29 mouse cellular contexts compared by ENCODE assay signal in the genomic region with DNA sequence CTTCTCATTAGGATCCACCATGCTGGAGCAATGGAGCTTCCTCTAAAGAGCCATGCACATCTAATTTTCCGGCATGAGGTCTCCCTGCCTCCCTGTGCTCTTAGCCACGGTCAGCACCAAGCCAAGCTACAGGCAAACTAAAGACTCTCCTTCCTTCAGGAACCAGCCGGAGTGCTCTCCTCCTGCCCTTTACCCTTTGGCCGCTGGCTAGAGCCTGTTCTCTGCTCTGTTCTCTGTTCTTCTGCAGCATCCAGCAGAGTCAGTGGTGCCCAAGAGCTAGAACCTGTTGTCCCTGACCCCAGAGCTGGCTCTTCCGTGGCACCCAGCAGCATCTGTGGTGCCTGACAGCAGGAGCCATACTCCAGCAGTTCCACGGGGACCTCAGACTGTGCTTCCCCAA.
DNase-seq lines count a peak whose midpoint lies in the region; ATAC-seq and TF ChIP-seq lines count a peak whose summit lies in the region.
"Had no signal": no experiment of that assay in that cellular context is flagged by ENCODE, and none has a peak within 500 bp of the region (broad histone marks: within the 10 kb centered on the region; RNA-seq: fewer than 3 reads in every experiment).

No protein-coding gene starts in this region.

- H3K9me3 ChIP-seq in kidney, embryonic 14.5 days (ENCODE audit: control insufficient read depth, low read length) = no peaks in the 10 kb centered on the region
- no peaks in the 10 kb centered on the region for H3K9me3 ChIP-seq in midbrain, embryonic 11.5 days (ENCODE audit: control insufficient read depth, low read length)
- H3K9me3 ChIP-seq in midbrain, postnatal 0 days (ENCODE audit: low read length) = no peaks in the 10 kb centered on the region
- H3K9me3 ChIP-seq: embryonic facial prominence, embryonic 13.5 days; embryonic facial prominence, embryonic 15.5 days; forebrain, embryonic 10.5 days; forebrain, embryonic 12.5 days; G1E had no signal

- no peak for ATAC-seq in kidney, embryonic 14.5 days (ENCODE audit: low FRiP score, low TSS enrichment)
- ATAC-seq in midbrain, embryonic 11.5 days (ENCODE audit: low FRiP score) = no peak
- no peak for ATAC-seq in midbrain, postnatal 0 days (ENCODE audit: low FRiP score)
- ATAC-seq: activated CD4-positive, CD25-positive, alpha-beta regulatory T cell, adult 4 months; CD4-positive, CD25-positive, alpha-beta regulatory T cell, adult 4 months; forebrain, embryonic 14.5 days; Patski had no signal

- no peak overlapping the region for H3K4me3 ChIP-seq in kidney, embryonic 14.5 days (ENCODE audit: low read length)
- H3K4me3 ChIP-seq in midbrain, embryonic 11.5 days (ENCODE audit: low read depth, low read length) = no peak overlapping the region
- H3K4me3 ChIP-seq in midbrain, postnatal 0 days (ENCODE audit: low read depth, low read length) = no peak overlapping the region
- H3K4me3 ChIP-seq: embryonic facial prominence, embryonic 13.5 days; embryonic facial prominence, embryonic 15.5 days; erythroblast, embryonic 14.5 days; forebrain, embryonic 10.5 days; forebrain, embryonic 12.5 days had no signal

- TF ChIP-seq CTCF in midbrain, postnatal 0 days (IDR thresholded peaks at IDR 0.05) = no peak

- H3K27ac ChIP-seq in kidney, embryonic 14.5 days (ENCODE audit: low read depth, low read length) = no peak overlapping the region
- no peak overlapping the region for H3K27ac ChIP-seq in midbrain, embryonic 11.5 days (ENCODE audit: low read depth, low read length)
- H3K27ac ChIP-seq in midbrain, postnatal 0 days (ENCODE audit: low read depth, low read length) = no peak overlapping the region
- H3K27ac ChIP-seq: embryonic facial prominence, embryonic 13.5 days; embryonic facial prominence, embryonic 15.5 days; forebrain, embryonic 10.5 days; forebrain, embryonic 12.5 days had no signal

- H3K4me1 ChIP-seq in kidney, embryonic 14.5 days (ENCODE audit: control insufficient read depth, insufficient read depth, low read length) = no peaks in the 10 kb centered on the region
- no peaks in the 10 kb centered on the region for H3K4me1 ChIP-seq in midbrain, embryonic 11.5 days (ENCODE audit: control insufficient read depth, insufficient read depth, low read length)
- H3K4me1 ChIP-seq in midbrain, postnatal 0 days (ENCODE audit: insufficient read depth, low read length) = no peaks in the 10 kb centered on the region
- H3K4me1 ChIP-seq: embryonic facial prominence, embryonic 15.5 days; forebrain, embryonic 10.5 days; forebrain, embryonic 12.5 days had no signal

- H3K36me3 ChIP-seq in kidney, embryonic 14.5 days (ENCODE audit: control insufficient read depth, insufficient read depth, low read length) = no peaks in the 10 kb centered on the region
- no peaks in the 10 kb centered on the region for H3K36me3 ChIP-seq in midbrain, embryonic 11.5 days (ENCODE audit: control insufficient read depth, insufficient read depth, low read length)
- no peaks in the 10 kb centered on the region for H3K36me3 ChIP-seq in midbrain, postnatal 0 days (ENCODE audit: insufficient read depth, low read length)
- H3K36me3 ChIP-seq: embryonic facial prominence, embryonic 13.5 days; embryonic facial prominence, embryonic 15.5 days; forebrain, embryonic 10.5 days; forebrain, embryonic 12.5 days; G1E had no signal

- 89% methylated on average over 6 of the region's 6 CpGs for WGBS in kidney, embryonic 14.5 days
- 82% methylated on average over 6 of the region's 6 CpGs for WGBS in midbrain, embryonic 11.5 days
- WGBS in midbrain, postnatal 0 days = 80% methylated on average over 6 of the region's 6 CpGs

- H3K4me2 ChIP-seq in kidney, embryonic 14.5 days (replicated peaks; ENCODE audit: low read depth, low read length) = no peak overlapping the region
- no peak overlapping the region for H3K4me2 ChIP-seq in midbrain, embryonic 11.5 days
- H3K4me2 ChIP-seq in midbrain, postnatal 0 days (ENCODE audit: low read depth, low read length, poor library complexity, severe bottlenecking) = no peak overlapping the region
- H3K4me2 ChIP-seq: embryonic facial prominence, embryonic 13.5 days; embryonic facial prominence, embryonic 15.5 days; forebrain, embryonic 12.5 days had no signal

- no peaks in the 10 kb centered on the region for H3K27me3 ChIP-seq in kidney, embryonic 14.5 days (ENCODE audit: control insufficient read depth, insufficient read depth, low read length)
- H3K27me3 ChIP-seq in midbrain, embryonic 11.5 days (ENCODE audit: control insufficient read depth, insufficient read depth, low read length) = no peaks in the 10 kb centered on the region
- no peaks in the 10 kb centered on the region for H3K27me3 ChIP-seq in midbrain, postnatal 0 days (ENCODE audit: insufficient read depth, low read length)
- H3K27me3 ChIP-seq: CH12.LX; embryonic facial prominence, embryonic 13.5 days; embryonic facial prominence, embryonic 15.5 days; forebrain, embryonic 12.5 days; Patski had no signal

- H3K9ac ChIP-seq in kidney, embryonic 14.5 days (ENCODE audit: low read depth, low read length) = no peak overlapping the region
- no peak overlapping the region for H3K9ac ChIP-seq in midbrain, embryonic 11.5 days (ENCODE audit: low read length)
- H3K9ac ChIP-seq in midbrain, postnatal 0 days (replicated peaks; ENCODE audit: low read length, poor library complexity, severe bottlenecking) = no peak overlapping the region
- H3K9ac ChIP-seq: embryonic facial prominence, embryonic 13.5 days; embryonic facial prominence, embryonic 15.5 days; forebrain, embryonic 12.5 days had no signal

- DNase-seq in kidney, adult 18-20 months = peak; percentile 25
- no peak for DNase-seq in kidney, adult 11 months
- DNase-seq in kidney, adult 9 months = peak; percentile 24
- DNase-seq in midbrain, embryonic 11.5 days (ENCODE audit: low spot score, missing footprints) = peak; percentile 41
- DNase-seq in midbrain, postnatal 0 days (ENCODE audit: low spot score) = no peak
- peak; percentile 52 to 61 for DNase-seq in kidney, postnatal 36 days
- DNase-seq in embryo, embryonic 10 days (ENCODE audit: low spot score) = no peak
- DNase-seq: adrenal gland, adult 8-10 months; adrenal gland, postnatal 14 days; adrenal gland, postnatal 36 days; B cell, adult 2 months; cerebellum, adult 11-12 months; cerebellum, adult 2 months; cerebellum, adult 9-10 months; cerebellum, postnatal 10 days; cerebellum, postnatal 25 days; embryo, embryonic 11 days had no signal

Comparison
In these comparisons a context has a peak if more than half of its experiments do, and no peak if none do; other contexts are left out.
1. DNase-seq: peak in kidney, adult 18-20 months (single experiment), kidney, adult 9 months (single experiment), midbrain, embryonic 11.5 days (single experiment) and kidney, postnatal 36 days (2 of 2); none in kidney, adult 11 months (single experiment), midbrain, postnatal 0 days (single experiment) and embryo, embryonic 10 days (single experiment).